Mouse (Mus musculus) testis, adult 2 months (tissue): Measurements from ENCODE around the gene Mrps17.

Experiments
- CTCF ChIP-seq: fragments of 200-500 bp; IDR thresholded peaks from 2 replicates; pipeline ENCODE4 v1.5.1; 2012; ENCODE audit warnings: low read depth, mild to moderate bottlenecking, inconsistent platforms, low read length, moderate library complexity; ENCODE audit not compliant: control insufficient read depth, insufficient read depth, insufficient replicate concordance
- POLR2A ChIP-seq: fragments of 200-500 bp; IDR thresholded peaks from 2 replicates; pipeline ENCODE4 v1.6.1; 2012; ENCODE audit warnings: low read depth, mild to moderate bottlenecking, inconsistent platforms, low read length, moderate library complexity; ENCODE audit not compliant: control insufficient read depth

GRCm38 (mm10) chr5:129667851-129668250 is 47.4 kb upstream of the Mrps17 start:
- TF ChIP-seq POLR2A, result no peak
- no peak for TF ChIP-seq CTCF
